Mouse (Mus musculus) ES-E14 (cell line): ENCODE results near the gene Olfml2a. TPM values are rescaled to one million over a fixed set of nuclear protein-coding genes. Genes with fewer than 3 reads are reported as not detected.
A peak's percentile ranks its signal among the peaks of the same experiment; 100 is the strongest.

Experiments used
- DNase-seq: peaks from one replicate; pipeline ENCODE4 v3.0.0-alpha.2; 2013; ENCODE audit warnings: low read depth, low spot score
- H3K27ac ChIP-seq: 2 replicates; pipeline ENCODE4 v1.5.1; 2012; ENCODE audit warnings: low read depth, mild to moderate bottlenecking, low read length, moderate library complexity, mixed read lengths; ENCODE audit not compliant: poor library complexity, insufficient read depth, severe bottlenecking
- H3K36me3 ChIP-seq: 2 replicates; pipeline ENCODE4 v1.6.1; 2012; ENCODE audit warnings: mild to moderate bottlenecking, low read length, moderate library complexity, mixed read lengths; ENCODE audit not compliant: control insufficient read depth, poor library complexity, insufficient read depth, severe bottlenecking
- H3K4me1 ChIP-seq, 2 experiments: fragments of 150-350 bp in 1 of 2; sonication (generic) in 1 of 2; 2 replicates each; pipeline ENCODE4 v1.6.1; 2012; ENCODE audit warnings: low read length in 2 of 2, mild to moderate bottlenecking in 1 of 2, mixed read lengths in 1 of 2; ENCODE audit not compliant: control insufficient read depth in 2 of 2, insufficient read depth in 2 of 2, poor library complexity in 1 of 2
- H3K4me3 ChIP-seq, 2 experiments: fragments of 150-350 bp in 1 of 2; sonication (generic) in 1 of 2; 2 replicates each; pipeline ENCODE4 v1.5.1; 2012; ENCODE audit warnings: low read length in 2 of 2, low read depth in 1 of 2, mild to moderate bottlenecking in 1 of 2, mixed read lengths in 1 of 2; ENCODE audit not compliant: insufficient read depth in 1 of 2, poor library complexity in 1 of 2, severe bottlenecking in 1 of 2
- H3K9ac ChIP-seq: 2 replicates; pipeline ENCODE4 v1.6.1; 2012; ENCODE audit warnings: low read depth, mild to moderate bottlenecking, low read length, mixed read lengths; ENCODE audit not compliant: poor library complexity, insufficient read depth, severe bottlenecking
- H3K9me3 ChIP-seq: fragments of 150-350 bp; sonication (generic); 2 replicates; pipeline ENCODE4 v1.6.1; 2012; ENCODE audit warnings: low read depth, mild to moderate bottlenecking, low read length; ENCODE audit not compliant: control insufficient read depth, insufficient read depth
- CHD2 ChIP-seq: IDR thresholded peaks from 2 replicates; pipeline ENCODE4 v1.6.1; 2014; ENCODE audit warnings: mild to moderate bottlenecking, low read depth, low read length, inconsistent platforms
- HCFC1 ChIP-seq: IDR thresholded peaks from 2 replicates; pipeline ENCODE4 v1.6.1; 2012; ENCODE audit warnings: low read length, inconsistent platforms, borderline replicate concordance; ENCODE audit not compliant: insufficient read depth
- MAFK ChIP-seq: IDR thresholded peaks from 2 replicates; pipeline ENCODE4 v1.6.1; 2014; ENCODE audit warnings: mild to moderate bottlenecking, low read depth, low read length, inconsistent platforms; ENCODE audit not compliant: insufficient read depth
- ZC3H11A ChIP-seq: IDR thresholded peaks from 2 replicates; pipeline ENCODE4 v1.6.1; 2012; ENCODE audit warnings: low read depth, mild to moderate bottlenecking, inconsistent platforms, low read length, borderline replicate concordance
- ZNF384 ChIP-seq: IDR thresholded peaks from 2 replicates; pipeline ENCODE4 v1.6.1; 2012; ENCODE audit warnings: low read depth, low read length, inconsistent platforms
- in situ Hi-C, 2 experiments: fragments of 600-800 bp; cut with MboI; formaldehyde crosslinking; loops; one replicate each; pipeline ENCODE4 v1.15.1; 2025; ENCODE audit warnings: low sequenced_read_pairs in 2 of 2, inconsistent platforms in 1 of 2; ENCODE audit not compliant: unreplicated experiment in 2 of 2
- total RNA-seq: library from RNA; depleted of rRNA; stranded (reverse); fragments of 300-350 nt; gene quantifications from 2 replicates; pipeline ENCODE4 v1.2.3, GENCODE M21; 2012

The Olfml2a gene
- total RNA-seq, 1 experiment: 0.27 TPM

- peak overlapping the region; percentile 67 to 90 for H3K4me3 ChIP-seq
- H3K9ac ChIP-seq: peak overlapping the region; percentile 54
- DNase-seq: peak; percentile 96
- H3K4me1 ChIP-seq: peaks cover 0 to 2% of the 10 kb centered on the region in 2 experiments; a peak in 1 of 4 replicates
- no peak; the same call in 1 of the 2 replicates for TF ChIP-seq ZNF384
- peak; percentile 92 for TF ChIP-seq HCFC1
- in situ Hi-C loops: no loop called here
- H3K36me3 ChIP-seq: no peaks in the 10 kb centered on the region
- H3K9me3 ChIP-seq: no peaks in the 10 kb centered on the region
- peak overlapping the region; percentile 28; the same call in 1 of the 2 replicates for H3K27ac ChIP-seq
Observed at GRCm38 (mm10) chr2:38926145-38926891, 5.5 kb upstream of the Olfml2a start.

GRCm38 (mm10) chr2:38927115-38927979 is 4.4 kb upstream of the Olfml2a start, which contains the start of gene Nr6a1:
TSS of gene Nr6a1 (minus strand) at chr2:38927688.
- Histone ChIP-seq H3K9ac (no peak within 1 kb of the TSS; the same call in 1 of the 2 replicates), H3K27ac (peak within 1 kb of the TSS; percentile 24; the same call in 1 of the 2 replicates), H3K4me3 (peak within 1 kb of the TSS; percentile 63 to 67), H3K9me3 (no peaks in the 10 kb centered on the region), H3K4me1 (peaks cover 0 to 2% of the 10 kb centered on the region in 2 experiments; a peak in 1 of 4 replicates), H3K36me3 (no peaks in the 10 kb centered on the region)
- DNase-seq: peak; percentile 66
- no peak for TF ChIP-seq ZNF384
- TF ChIP-seq MAFK: no peak
- no peak for TF ChIP-seq HCFC1
- no peak for TF ChIP-seq CHD2
- 0 out of 2 replicates have a peak, but pooled peaks have one; percentile 18 for TF ChIP-seq ZC3H11A
- in situ Hi-C loops: no loop called here

- H3K27ac ChIP-seq: no peak overlapping the region
- peaks cover 0 to 2% of the 10 kb centered on the region in 2 experiments; a peak in 1 of 4 replicates for H3K4me1 ChIP-seq
- in situ Hi-C loops: loop anchor here in 1 of 2 experiments (5.0 kb wide), 1 partner anchor 67 kb away; the partner anchor contains the start of gene Wdr38
- H3K9ac ChIP-seq: no peak overlapping the region; the same call in 1 of the 2 replicates
- no peak for DNase-seq
- H3K9me3 ChIP-seq: no peaks in the 10 kb centered on the region
- TF ChIP-seq MAFK: no peak
- TF ChIP-seq ZNF384: no peak
- no peak for TF ChIP-seq ZC3H11A
- no peak for TF ChIP-seq HCFC1
- TF ChIP-seq CHD2: no peak
- no peak overlapping the region for H3K4me3 ChIP-seq
- no peaks in the 10 kb centered on the region for H3K36me3 ChIP-seq
Observed at GRCm38 (mm10) chr2:38930269-38930668, 1.5 kb upstream of the Olfml2a start.

- Histone ChIP-seq H3K36me3 (no peaks in the 10 kb centered on the region), H3K4me3 (no peak overlapping the region), H3K9me3 (no peaks in the 10 kb centered on the region), H3K9ac (no peak overlapping the region), H3K4me1 (peaks cover 0 to 2% of the 10 kb centered on the region in 2 experiments; a peak in 1 of 4 replicates), H3K27ac (no peak overlapping the region)
- DNase-seq: no peak
- in situ Hi-C loops: loop anchor here in 1 of 2 experiments (5.0 kb wide), 1 partner anchor 63 kb away; the partner anchor contains the start of gene Wdr38
- TF ChIP-seq ZC3H11A: no peak
- no peak for TF ChIP-seq CHD2
- no peak for TF ChIP-seq HCFC1
- TF ChIP-seq MAFK: no peak
- TF ChIP-seq ZNF384: no peak
Observed at GRCm38 (mm10) chr2:38933931-38934330, 2.2 kb downstream of the Olfml2a start.
